Mouse (Mus musculus) G1E (cell line): Measurements from ENCODE around the gene Ddx6. TPM values are rescaled to one million over a fixed set of nuclear protein-coding genes. Genes with fewer than 3 reads are reported as not detected.

Experiments used
- ATAC-seq: 2 replicates; pipeline ENCODE4 v1.8.0; 2016; ENCODE audit warnings: mild to moderate bottlenecking; ENCODE audit not compliant: insufficient number of reproducible peaks, poor library complexity, low FRiP score, severe bottlenecking; ENCODE audit errors: extremely low read depth
- DNase-seq: peaks from one replicate; pipeline ENCODE4 v3.0.0; 2012; ENCODE audit warnings: low spot score
- H3K27me3 ChIP-seq: 2 replicates; pipeline ENCODE4 v1.6.1; 2012; ENCODE audit warnings: mild to moderate bottlenecking, low read length, inconsistent platforms; ENCODE audit not compliant: insufficient read depth
- H3K36me3 ChIP-seq: replicated peaks from 2 replicates; pipeline ENCODE3; 2012; ENCODE audit warnings: mild to moderate bottlenecking, inconsistent platforms
- H3K4me1 ChIP-seq: 2 replicates; pipeline ENCODE4 v1.6.1; 2012; ENCODE audit warnings: low read depth, low read length, inconsistent platforms, mixed read lengths; ENCODE audit not compliant: insufficient read depth
- H3K4me3 ChIP-seq: 2 replicates; pipeline ENCODE4 v1.5.1; 2012; ENCODE audit warnings: low read depth, mild to moderate bottlenecking, inconsistent platforms, low read length, moderate library complexity, mixed read lengths
- H3K9me3 ChIP-seq: replicated peaks from 2 replicates; pipeline ENCODE4 v1.6.1; 2012; ENCODE audit warnings: inconsistent platforms
- CTCF ChIP-seq: IDR thresholded peaks from 2 replicates; pipeline ENCODE4 v1.5.1; 2012; ENCODE audit warnings: low read depth, low read length, inconsistent platforms, mixed read lengths
- GATA1 ChIP-seq: IDR thresholded peaks from 2 replicates; pipeline ENCODE4 v1.6.1; 2012; ENCODE audit warnings: borderline replicate concordance, low read length, inconsistent platforms, mixed read lengths
- GATA2 ChIP-seq: IDR thresholded peaks from 2 replicates; pipeline ENCODE4 v1.6.1; 2012; ENCODE audit warnings: low read depth, low read length, inconsistent platforms, borderline replicate concordance
- POLR2AphosphoS5 ChIP-seq: IDR thresholded peaks from 2 replicates; pipeline ENCODE4 v1.6.1; 2012; ENCODE audit warnings: low read depth, low read length, inconsistent platforms; ENCODE audit not compliant: insufficient replicate concordance
- TAL1 ChIP-seq: conservative IDR thresholded peaks from 2 replicates; pipeline ENCODE4 v1.6.1; 2012; ENCODE audit warnings: low read depth, low read length, inconsistent platforms, mixed read lengths
- polyA plus RNA-seq: library from polyadenylated mRNA; stranded (reverse); fragments of >175 nt; gene quantifications from 2 replicates; pipeline ENCODE4 v1.2.3, GENCODE M21; 2012
- total RNA-seq, 2 experiments: library from RNA; stranded (forward) in 1 of 2; stranded (reverse) in 1 of 2; fragments of 200-1000 nt in 1 of 2; fragments of >200 nt in 1 of 2; fragmentation: Nextera tagmentation in 1 of 2; gene quantifications; 2 replicates each; pipeline ENCODE4 v1.2.3; 2014 to 2017

Ddx6 gene
- total and polyA plus RNA-seq, 3 experiments, result 23.2 to 88.2 (median 54.5) TPM

- DNase-seq, result no peak
- ATAC-seq, result no peak
- peaks cover 7% of the 10 kb centered on the region for H3K4me1 ChIP-seq
- H3K36me3 ChIP-seq, result peaks cover 13% of the 10 kb centered on the region
- no peak overlapping the region for H3K4me3 ChIP-seq
- TF ChIP-seq GATA2 (no peak), CTCF (no peak), GATA1 (no peak), POLR2AphosphoS5 (no peak), TAL1 (no peak)
- H3K9me3 ChIP-seq, result no peaks in the 10 kb centered on the region
- H3K27me3 ChIP-seq, result peaks cover 25% of the 10 kb centered on the region
Measured at GRCm38 (mm10) chr9:44643103-44643502, 38.4 kb downstream of the Ddx6 start.

GRCm38 (mm10) chr9:44644186-44644585 lies 39.5 kb downstream of the Ddx6 start:
- H3K4me1 ChIP-seq, result peaks cover 8% of the 10 kb centered on the region
- TF ChIP-seq GATA2 (no peak), POLR2AphosphoS5 (no peak), CTCF (no peak), TAL1 (no peak), GATA1 (no peak)
- DNase-seq, result no peak
- no peak overlapping the region for H3K4me3 ChIP-seq
- no peaks in the 10 kb centered on the region for H3K9me3 ChIP-seq
- H3K36me3 ChIP-seq, result peaks cover 4% of the 10 kb centered on the region
- H3K27me3 ChIP-seq, result peaks cover 31% of the 10 kb centered on the region
- no peak for ATAC-seq

GRCm38 (mm10) chr9:44645481-44645880 lies 40.8 kb downstream of the Ddx6 start:
- no peak for ATAC-seq
- Histone ChIP-seq H3K36me3 (peaks cover 4% of the 10 kb centered on the region), H3K4me3 (no peak overlapping the region), H3K4me1 (peaks cover 6% of the 10 kb centered on the region), H3K9me3 (no peaks in the 10 kb centered on the region), H3K27me3 (peaks cover 43% of the 10 kb centered on the region)
- TF ChIP-seq POLR2AphosphoS5 (no peak), TAL1 (no peak), CTCF (no peak), GATA1 (no peak)
- no peak for DNase-seq

GRCm38 (mm10) chr9:44645924-44646323 lies 41.2 kb downstream of the Ddx6 start:
- DNase-seq (no peak), ATAC-seq (no peak)
- H3K4me1 ChIP-seq, result peaks cover 6% of the 10 kb centered on the region
- H3K27me3 ChIP-seq, result peaks cover 48% of the 10 kb centered on the region
- H3K9me3 ChIP-seq, result no peaks in the 10 kb centered on the region
- H3K36me3 ChIP-seq, result peaks cover under 1% of the 10 kb centered on the region
- no peak overlapping the region for H3K4me3 ChIP-seq
- TF ChIP-seq TAL1 (no peak), GATA1 (no peak), GATA2 (no peak), POLR2AphosphoS5 (no peak), CTCF (no peak)

- DNase-seq, result no peak
- ATAC-seq, result no peak
- Histone ChIP-seq H3K4me1 (peaks cover 6% of the 10 kb centered on the region), H3K36me3 (no peaks in the 10 kb centered on the region), H3K27me3 (peaks cover 52% of the 10 kb centered on the region), H3K9me3 (no peaks in the 10 kb centered on the region), H3K4me3 (no peak overlapping the region)
- TF ChIP-seq TAL1 (no peak), GATA1 (no peak), GATA2 (no peak), CTCF (no peak), POLR2AphosphoS5 (no peak)
Measured at GRCm38 (mm10) chr9:44646366-44646765, 41.7 kb downstream of the Ddx6 start.

- peaks cover 6% of the 10 kb centered on the region for H3K4me1 ChIP-seq
Measured at GRCm38 (mm10) chr9:44647026-44647425, 42.3 kb downstream of the Ddx6 start.

More at GRCm38 (mm10) chr9:44647026-44647425, 42.3 kb downstream of the Ddx6 start:
- H3K36me3 ChIP-seq, result no peaks in the 10 kb centered on the region
- TF ChIP-seq POLR2AphosphoS5 (no peak), GATA2 (no peak), GATA1 (no peak), TAL1 (no peak), CTCF (no peak)
- H3K27me3 ChIP-seq, result peaks cover 58% of the 10 kb centered on the region
- ATAC-seq (no peak), DNase-seq (no peak)
- no peaks in the 10 kb centered on the region for H3K9me3 ChIP-seq
- H3K4me3 ChIP-seq, result no peak overlapping the region
